Mouse (Mus musculus) colon, adult 2 months (tissue): ENCODE measurements around the gene Ifne. TPM values are rescaled to one million over a fixed set of nuclear protein-coding genes. Genes with fewer than 3 reads are reported as not detected.

Experiments used
- polyA plus RNA-seq: library from polyadenylated mRNA; depleted of rRNA; stranded (reverse); fragments of >200 nt; gene quantifications from 2 replicates; pipeline ENCODE4 v1.2.3, GENCODE M21; 2012; rRNA removed

Gene Ifne
- polyA plus RNA-seq, result not detected in 2 replicates

GRCm38 (mm10) chr4:88880101-88880500, at the start of gene Ifne:
Gene Ifne, minus strand, starts transcription at chr4:88880201.

GRCm38 (mm10) chr4:88849698-88850097, 30.3 kb downstream of the Ifne start, which contains the start of gene Ifna1:
Gene Ifna1, plus strand, starts transcription at chr4:88850087.

GRCm38 (mm10) chr4:88841438-88841911, 38.5 kb downstream of the Ifne start, which contains the start of gene Ifna4:
Gene Ifna4, plus strand, starts transcription at chr4:88841861.

GRCm38 (mm10) chr4:88835225-88835624, 44.8 kb downstream of the Ifne start, which contains the start of gene Ifna5:
Gene Ifna5, plus strand, starts transcription at chr4:88835525.

Other genes with a start within 250 kb of the Ifne start
- not detected in 2 replicates for gene C87499, start 245.8 kb downstream of the Ifne start, polyA plus RNA-seq
- gene Ifna13, start 235.7 kb downstream of the Ifne start, polyA plus RNA-seq, result not detected in 2 replicates
- not detected in 2 replicates for gene Ifna16, start 203.3 kb downstream of the Ifne start, polyA plus RNA-seq
- not detected in 2 replicates for gene Ifna2, start 196.3 kb downstream of the Ifne start, polyA plus RNA-seq
- not detected in 2 replicates for gene Ifnab, start 188.8 kb downstream of the Ifne start, polyA plus RNA-seq
- 0.15 and 0.44 TPM in 2 replicates for gene Gm26566, start 158.4 kb downstream of the Ifne start, polyA plus RNA-seq
- 17.9 and 18.2 TPM in 2 replicates for gene Klhl9, start 157.7 kb downstream of the Ifne start, polyA plus RNA-seq
- not detected in 2 replicates for gene Gm13271, start 125.3 kb downstream of the Ifne start, polyA plus RNA-seq
- gene Gm13283, start 120.1 kb downstream of the Ifne start, polyA plus RNA-seq, result not detected in 2 replicates
- not detected in 2 replicates for gene Gm13290, start 106.4 kb downstream of the Ifne start, polyA plus RNA-seq
- not detected in 2 replicates for gene Gm13289, start 103.3 kb downstream of the Ifne start, polyA plus RNA-seq
- gene Gm13272, start 100.4 kb downstream of the Ifne start, polyA plus RNA-seq, result not detected in 2 replicates
- not detected in 2 replicates for gene Ifnz, start 98.1 kb downstream of the Ifne start, polyA plus RNA-seq
- not detected in 2 replicates for gene Gm13276, start 94.5 kb downstream of the Ifne start, polyA plus RNA-seq
- not detected in 2 replicates for gene Gm13277, start 91.6 kb downstream of the Ifne start, polyA plus RNA-seq
- gene Gm13278, start 88.7 kb downstream of the Ifne start, polyA plus RNA-seq, result not detected in 2 replicates
- gene Gm13275, start 85.7 kb downstream of the Ifne start, polyA plus RNA-seq, result not detected in 2 replicates
- not detected in 2 replicates for gene Gm13279, start 82.8 kb downstream of the Ifne start, polyA plus RNA-seq
- gene Gm13285, start 80.5 kb downstream of the Ifne start, polyA plus RNA-seq, result not detected in 2 replicates
- not detected in 2 replicates for gene Gm13287, start 76.9 kb downstream of the Ifne start, polyA plus RNA-seq
- gene Gm13288, start 74.7 kb downstream of the Ifne start, polyA plus RNA-seq, result not detected in 2 replicates
- not detected in 2 replicates for gene Ifna7, start 64.0 kb downstream of the Ifne start, polyA plus RNA-seq
- gene Ifna11, start 60.2 kb downstream of the Ifne start, polyA plus RNA-seq, result not detected in 2 replicates
- gene Ifna6, start 52.8 kb downstream of the Ifne start, polyA plus RNA-seq, result not detected in 2 replicates
- not detected in 2 replicates for gene Ifna5, start 44.7 kb downstream of the Ifne start, polyA plus RNA-seq
- gene Ifna4, start 38.3 kb downstream of the Ifne start, polyA plus RNA-seq, result not detected in 2 replicates
- gene Ifna1, start 30.1 kb downstream of the Ifne start, polyA plus RNA-seq, result not detected in 2 replicates